Mouse (Mus musculus): ENCODE data around the gene Nup210.
"Not testable (repeated sequence)": the region's sequence is repeated elsewhere in the genome, so short reads cannot be mapped to it uniquely, and the experiment has no call there.

Gene Nup210

DNA sequence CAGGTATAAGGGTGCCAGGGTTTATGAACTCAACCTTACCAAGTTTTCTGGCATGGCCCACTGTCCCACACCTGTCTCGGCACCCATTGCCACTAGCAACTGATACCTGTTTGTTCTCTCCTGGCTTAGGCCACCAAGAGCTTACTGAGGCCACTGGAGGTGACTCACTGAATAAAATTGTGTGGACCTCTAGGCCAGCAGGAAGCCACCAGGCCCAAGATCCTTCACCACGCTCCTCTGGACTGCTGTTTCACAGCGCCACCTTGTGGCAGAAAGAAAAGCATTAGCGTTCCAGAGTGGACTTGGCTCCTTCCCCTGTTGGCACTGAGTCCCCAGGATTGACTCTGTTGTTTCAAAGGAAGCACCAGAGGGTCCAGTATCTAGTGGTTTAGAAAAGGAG lies 23.2 kb upstream of the Nup210 start:
- DNase-seq (ENCODE audit: low spot score) = peak; percentile 30

DNA sequence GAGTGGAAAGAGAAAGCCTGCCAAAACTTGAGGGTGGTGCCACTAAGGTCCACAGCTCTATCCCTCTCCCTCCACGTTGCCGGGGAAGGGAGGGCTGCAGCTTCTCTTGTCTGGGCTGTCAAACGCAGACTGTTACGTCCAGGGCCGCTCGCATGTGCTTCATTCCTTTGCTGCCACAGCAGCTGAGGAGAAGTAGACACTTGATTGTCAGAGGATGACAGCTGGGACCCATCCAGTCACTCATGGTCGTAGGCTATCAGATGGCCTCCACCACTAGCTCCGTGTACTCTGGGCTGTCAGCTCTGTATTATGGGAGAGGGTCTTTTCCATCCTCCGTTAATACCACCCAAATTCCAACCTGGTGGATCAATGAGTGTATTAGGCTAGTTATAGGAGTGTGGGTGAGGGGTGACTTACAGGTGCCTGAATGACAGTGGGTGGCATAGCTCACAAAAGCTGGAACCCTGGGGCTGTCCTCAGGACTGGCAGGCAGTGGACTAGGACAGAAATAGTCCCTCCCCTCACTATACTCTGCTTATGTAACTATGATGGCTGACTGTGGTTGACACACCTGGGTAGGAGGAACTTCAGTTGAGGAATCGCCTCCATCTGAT lies 20.8 kb upstream of the Nup210 start:
- no peak for DNase-seq (ENCODE audit: low spot score)

GRCm38 (mm10) chr6:91130856-91131255 lies 14.2 kb upstream of the Nup210 start:
- no peak for DNase-seq (ENCODE audit: low spot score)

DNA sequence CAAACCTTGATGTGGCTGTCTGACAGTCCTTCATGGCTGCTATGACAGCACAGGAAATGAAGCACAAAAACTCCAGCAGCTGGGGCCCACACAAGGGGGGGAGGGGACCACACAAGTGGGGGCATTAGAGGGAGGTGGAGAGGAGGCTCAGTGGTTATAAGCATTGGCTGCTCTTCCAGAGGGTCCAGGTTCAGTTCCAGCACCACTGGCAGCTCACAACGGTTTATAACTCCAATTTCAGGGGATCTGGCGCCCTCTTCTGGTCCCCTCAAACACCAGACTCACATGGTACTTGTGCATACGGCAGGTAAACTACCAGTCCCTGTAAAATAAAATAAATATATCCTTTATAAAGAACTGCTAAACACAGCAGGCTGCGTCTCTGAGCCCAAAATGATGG lies 12.4 kb upstream of the Nup210 start:
- no peak for DNase-seq (ENCODE audit: low spot score)

GRCm38 (mm10) chr6:91125228-91125585 lies 8.6 kb upstream of the Nup210 start:
- no peak for DNase-seq (ENCODE audit: low spot score)

- no peak for DNase-seq (ENCODE audit: low spot score)
Observed at GRCm38 (mm10) chr6:91124286-91125227, 7.9 kb upstream of the Nup210 start.

DNA sequence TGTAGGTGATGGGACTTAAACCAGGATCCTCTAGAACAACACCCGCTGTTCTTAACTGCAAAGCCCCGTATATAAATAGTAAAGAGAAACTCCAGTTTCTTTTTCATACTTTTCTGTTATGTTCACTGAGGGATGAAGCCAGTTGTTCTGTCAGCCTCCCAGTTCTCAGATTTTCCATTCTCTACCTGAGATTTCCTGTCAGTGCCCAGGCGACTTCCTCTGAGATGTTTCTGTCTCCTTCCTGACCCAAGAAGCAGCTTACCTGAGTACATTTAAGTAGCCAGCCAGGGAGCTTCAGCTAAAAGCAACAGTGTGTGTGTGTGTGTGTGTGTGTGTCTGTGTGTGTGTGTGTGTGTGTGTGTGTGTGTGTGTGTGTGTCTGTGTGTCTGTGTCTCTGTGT lies 6.8 kb upstream of the Nup210 start:
- DNase-seq (ENCODE audit: low spot score) = no peak

DNA sequence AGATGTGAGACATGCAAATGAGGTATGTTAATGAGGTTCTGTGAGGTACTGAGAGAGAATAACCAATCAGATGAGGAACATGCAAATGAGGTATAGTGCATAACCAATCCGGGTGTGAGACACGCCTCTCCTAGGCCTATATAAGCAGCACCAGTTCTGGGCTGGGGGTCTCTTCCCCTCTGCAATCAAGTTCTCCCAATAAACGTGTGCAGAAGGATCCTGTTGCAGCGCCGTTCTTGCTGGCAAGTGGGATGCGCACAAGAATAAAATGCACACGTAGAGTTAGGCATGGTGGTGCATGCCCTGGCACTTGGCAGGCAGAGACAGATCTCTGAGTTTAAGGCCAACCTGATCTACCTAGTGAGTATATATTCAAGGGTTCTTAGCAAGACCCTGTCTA lies 4.5 kb upstream of the Nup210 start:
- DNase-seq (ENCODE audit: low spot score) = not testable (repeated sequence)

- no peak for DNase-seq (ENCODE audit: low spot score)
Observed at GRCm38 (mm10) chr6:91120206-91120605, 3.6 kb upstream of the Nup210 start.

- DNase-seq (ENCODE audit: low spot score) = no peak
Observed at GRCm38 (mm10) chr6:91118526-91118925, 1.9 kb upstream of the Nup210 start.

- no peak for DNase-seq (ENCODE audit: low spot score)
Observed at GRCm38 (mm10) chr6:91117149-91117548, 520 bp upstream of the Nup210 start.

- DNase-seq (ENCODE audit: low spot score) = no peak
Observed at GRCm38 (mm10) chr6:91115863-91116243, 776 bp downstream of the Nup210 start.

DNA sequence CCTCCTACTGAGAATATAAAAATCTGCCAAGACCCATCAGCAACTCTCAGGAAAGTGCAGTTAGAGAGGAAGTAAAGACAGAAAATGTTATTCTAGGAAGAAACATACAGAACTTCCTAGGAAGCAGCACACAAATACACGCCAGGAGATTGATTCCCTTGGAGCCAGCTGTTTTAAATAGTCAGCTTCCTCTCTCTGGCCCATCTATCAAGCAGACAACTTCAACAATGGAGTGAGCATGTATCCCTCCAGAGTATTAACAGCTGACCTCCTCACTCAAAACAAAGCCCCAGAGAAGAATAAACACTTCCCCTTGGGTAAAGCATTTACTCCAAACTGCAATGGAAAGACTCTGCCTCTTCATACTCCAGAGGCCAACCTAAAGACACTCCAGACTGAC lies 1.5 kb downstream of the Nup210 start:
- no peak for DNase-seq (ENCODE audit: low spot score)

GRCm38 (mm10) chr6:91114716-91115115 lies 1.9 kb downstream of the Nup210 start:
- no peak for DNase-seq (ENCODE audit: low spot score)

DNA sequence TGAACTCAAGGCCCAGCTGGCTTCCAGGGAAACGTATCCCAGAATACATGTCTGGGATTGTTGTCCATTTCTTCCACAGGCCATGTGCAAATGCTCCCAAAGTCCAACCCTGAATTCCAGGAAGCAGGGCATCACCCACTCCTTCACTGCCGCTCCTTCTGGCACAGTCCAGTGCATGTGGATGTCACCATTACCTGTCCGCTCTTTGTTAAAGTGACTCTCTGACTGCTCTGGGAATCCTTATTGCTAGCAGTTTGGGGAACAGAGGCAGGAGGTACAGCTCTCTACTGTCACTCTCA lies 4.7 kb downstream of the Nup210 start:
- DNase-seq (ENCODE audit: low spot score) = no peak

DNA sequence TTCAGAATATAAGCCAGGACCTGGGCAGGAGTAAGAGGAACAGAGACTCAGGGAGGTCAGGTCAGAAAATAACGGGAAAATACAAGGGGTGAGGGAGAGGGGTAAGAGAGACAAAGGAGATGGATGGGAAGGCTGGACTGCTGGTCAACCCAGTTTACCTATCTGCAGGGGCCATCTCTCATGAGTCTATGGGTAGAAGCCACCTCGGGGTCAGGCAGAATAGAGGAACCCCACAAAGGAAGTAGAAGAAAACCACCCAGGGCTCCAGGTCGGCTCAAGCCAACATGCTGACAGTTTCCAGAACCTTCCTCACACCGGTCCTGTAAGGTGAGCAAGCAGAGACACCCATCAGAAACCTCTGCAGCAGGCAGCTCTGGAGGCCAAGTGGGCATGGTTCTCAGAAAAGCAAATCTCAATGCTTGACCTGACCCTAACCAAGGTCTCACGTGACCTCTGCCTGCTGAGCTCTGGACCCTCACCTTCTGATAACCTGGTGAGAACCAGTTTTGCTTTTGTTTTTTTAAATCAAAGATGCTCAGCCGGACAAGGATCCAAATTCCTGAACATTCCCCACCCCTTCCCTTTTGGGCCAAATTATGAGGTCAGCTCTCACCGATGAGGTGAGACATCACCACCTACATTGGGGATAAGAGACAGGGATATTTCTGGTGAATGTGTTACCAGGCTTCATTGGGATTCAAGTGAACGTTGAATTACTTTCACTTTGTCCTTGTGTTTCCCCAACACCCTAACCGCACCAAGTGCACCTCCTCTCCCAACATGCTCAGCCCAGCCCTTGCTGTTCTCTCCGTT lies 5.3 kb downstream of the Nup210 start:
- no peak for DNase-seq (ENCODE audit: low spot score)

- no peak for DNase-seq (ENCODE audit: low spot score)
Observed at GRCm38 (mm10) chr6:91110323-91111020, 6.2 kb downstream of the Nup210 start.

DNA sequence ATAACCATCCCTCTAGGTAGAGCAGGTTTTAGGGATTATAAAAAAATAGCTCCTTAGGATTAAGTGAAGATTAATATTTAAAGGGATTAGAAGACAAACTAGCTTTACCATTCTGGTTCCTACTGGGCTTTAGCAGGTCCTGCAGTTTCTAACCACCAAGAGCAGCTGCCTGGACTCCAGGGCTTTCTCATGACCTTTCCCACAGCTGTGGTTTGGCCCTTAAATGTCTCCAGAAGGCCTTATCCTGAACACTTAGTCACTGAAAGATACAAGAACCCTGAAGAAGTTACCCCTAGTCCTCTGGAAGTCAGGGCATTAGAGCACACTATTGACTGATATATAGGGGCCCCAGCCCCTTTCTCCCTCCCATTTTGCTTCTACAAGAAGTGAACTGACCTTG lies 7.1 kb downstream of the Nup210 start:
- no peak for DNase-seq (ENCODE audit: low spot score)

DNA sequence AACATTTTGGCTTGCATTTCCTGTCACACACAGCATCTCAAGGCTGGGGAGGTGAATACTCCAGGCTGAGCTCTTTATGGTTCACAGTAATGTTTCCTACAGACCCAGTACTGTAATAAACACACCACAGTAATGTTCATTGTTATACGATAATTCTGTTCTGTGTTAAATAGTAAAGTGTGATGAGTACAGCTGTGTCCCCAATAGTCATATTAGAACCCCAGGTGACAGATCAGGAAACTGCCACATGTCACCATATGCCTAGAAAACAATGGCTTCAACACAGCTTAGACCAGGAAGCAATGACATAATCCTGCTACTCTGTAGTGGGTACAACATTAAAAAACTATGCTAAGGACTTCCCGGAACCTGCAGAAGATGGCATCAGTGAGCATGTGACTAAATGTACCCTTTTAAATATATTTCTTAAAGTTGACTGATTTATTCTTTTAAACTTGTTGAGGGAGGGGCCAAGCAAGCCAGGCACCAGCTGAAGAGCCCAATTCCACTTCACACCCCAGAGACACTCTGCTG lies 7.6 kb downstream of the Nup210 start:
- DNase-seq (ENCODE audit: low spot score) = no peak

DNA sequence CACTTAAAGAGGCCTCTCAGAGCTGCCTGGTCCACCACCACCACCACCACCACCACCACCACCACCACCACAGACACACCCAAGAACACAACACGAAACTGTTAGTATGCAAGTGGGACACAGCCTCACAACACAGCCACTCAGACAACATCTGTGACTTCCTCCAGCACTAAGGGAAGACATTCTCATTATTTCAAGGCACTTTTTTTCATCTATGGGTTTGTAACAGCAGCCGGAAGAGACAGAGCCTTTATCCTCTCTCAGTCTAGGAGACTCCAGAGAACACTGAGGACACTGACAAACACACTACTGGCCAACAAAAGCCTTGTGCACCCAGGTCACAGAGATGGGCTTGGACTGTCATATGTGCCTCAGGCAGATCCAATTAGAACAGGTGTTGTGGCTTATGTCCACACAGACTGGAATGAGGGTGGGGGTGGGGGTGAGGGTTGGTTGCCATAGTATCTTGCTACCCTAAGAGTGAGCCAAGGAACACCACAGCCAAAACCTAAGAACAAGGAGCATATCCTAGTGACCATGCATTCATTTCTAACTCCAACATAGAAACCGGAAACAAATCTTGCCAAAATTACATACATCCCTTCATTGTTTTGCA lies 8.2 kb downstream of the Nup210 start:
- DNase-seq (ENCODE audit: low spot score) = no peak

DNA sequence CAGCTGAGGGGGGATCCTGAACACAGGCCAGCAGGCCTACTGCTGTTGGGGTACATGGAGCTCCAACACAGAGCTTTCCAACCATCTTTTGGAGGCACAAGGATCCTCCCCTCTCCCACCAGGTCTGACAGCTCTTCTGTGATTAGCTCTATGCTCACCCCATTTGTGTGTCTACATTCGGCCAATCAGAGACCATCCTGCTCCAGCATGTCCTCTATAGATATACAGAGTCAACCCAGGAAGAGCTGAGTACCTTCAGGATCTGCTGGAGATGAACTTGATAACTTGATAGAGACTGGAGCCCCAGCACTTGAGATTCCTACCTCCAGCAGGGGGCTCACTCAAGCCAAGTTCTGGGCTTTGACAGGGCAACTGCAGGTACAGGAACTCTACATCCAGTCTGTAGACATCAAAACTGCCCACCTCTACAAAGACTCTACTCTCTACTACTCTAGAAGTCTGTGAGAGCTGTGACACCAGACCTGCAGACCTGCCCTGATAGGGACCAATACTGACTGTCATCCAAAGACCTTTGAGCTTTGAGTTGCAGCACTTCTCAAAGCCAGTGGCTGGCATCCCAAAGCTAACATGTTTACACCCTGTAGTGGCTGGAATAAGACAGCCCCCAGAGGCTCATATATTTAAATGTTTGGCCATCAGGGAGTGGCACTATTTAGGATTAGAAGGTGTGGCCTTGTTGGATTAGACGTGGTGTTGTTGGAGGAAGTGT lies 11.1 kb downstream of the Nup210 start:
- no peak for DNase-seq (ENCODE audit: low spot score)

Measured in ovary, adult 18-20 months (tissue).